Mouse (Mus musculus) neural tube, embryonic 14.5 days (tissue): ENCODE results near the gene Eif1b. TPM values are rescaled to one million over a fixed set of nuclear protein-coding genes. Genes with fewer than 3 reads are reported as not detected.
A peak's percentile ranks its signal among the peaks of the same experiment; 100 is the strongest.
"Not testable (repeated sequence)": the region's sequence is repeated elsewhere in the genome, so short reads cannot be mapped to it uniquely, and the experiment has no call there.

Source experiments
- ATAC-seq: fragments of 200-750 bp; cut with Nextera tagmentation; 2 replicates; pipeline ENCODE4 v1.8.0; 2017; ENCODE audit warnings: low read depth, mild to moderate bottlenecking, moderate TSS enrichment, moderate library complexity
- H3K27ac ChIP-seq: fragments of 300-500 bp; sonication (generic); 2 replicates; pipeline ENCODE4 v1.5.1; 2014; ENCODE audit warnings: low read depth, mild to moderate bottlenecking, control low read depth, low read length, moderate library complexity, mixed read lengths
- H3K27me3 ChIP-seq: fragments of 300-500 bp; sonication (generic); 2 replicates; pipeline ENCODE4 v1.6.1; 2014; ENCODE audit warnings: low read length; ENCODE audit not compliant: control insufficient read depth, insufficient read depth
- H3K36me3 ChIP-seq: fragments of 300-500 bp; sonication (generic); 2 replicates; pipeline ENCODE4 v1.6.1; 2014; ENCODE audit warnings: low read length, mixed read lengths; ENCODE audit not compliant: control insufficient read depth, insufficient read depth
- H3K4me1 ChIP-seq: fragments of 300-500 bp; sonication (generic); 2 replicates; pipeline ENCODE4 v1.6.1; 2014; ENCODE audit warnings: low read length; ENCODE audit not compliant: control insufficient read depth, insufficient read depth
- H3K4me2 ChIP-seq: fragments of 300-500 bp; sonication (generic); 2 replicates; pipeline ENCODE4 v1.6.1; 2014; ENCODE audit warnings: mild to moderate bottlenecking, low read depth, low read length, control low read depth
- H3K4me3 ChIP-seq: fragments of 300-500 bp; sonication (generic); 2 replicates; pipeline ENCODE4 v1.5.1; 2014; ENCODE audit warnings: low read depth, low read length, control low read depth, mixed read lengths
- H3K9ac ChIP-seq: fragments of 300-500 bp; sonication (generic); replicated peaks from 2 replicates; pipeline ENCODE4 v1.6.1; 2014; ENCODE audit warnings: low read depth, mild to moderate bottlenecking, control low read depth, low read length, mixed read lengths
- H3K9me3 ChIP-seq: fragments of 300-500 bp; sonication (generic); 2 replicates; pipeline ENCODE4 v1.6.1; 2016; ENCODE audit warnings: low read length; ENCODE audit not compliant: control insufficient read depth
- WGBS: fragments of 180-500 bp; shearing (Covaris S2); extraction: QIAGEN DNeasy Blood & Tissue Kit; methylation state at CpG from one replicate; pipeline ENCODE4 v1.1.7; 2014; 5-methylcytosine and 5-hydroxymethylcytosine counted together
- polyA plus RNA-seq: library from polyadenylated mRNA; unstranded; fragments of >200 nt; fragmentation: Nextera tagmentation; extraction: Ambion mirVana; gene quantifications from 2 replicates; pipeline ENCODE4 v1.2.1, GENCODE M21; 2014

The Eif1b gene
- polyA plus RNA-seq, 1 experiment from 2014 or later: 343 TPM

- no peak overlapping the region for H3K4me2 ChIP-seq
- no peaks in the 10 kb centered on the region for H3K9me3 ChIP-seq
- no peak overlapping the region for H3K4me3 ChIP-seq
- 83% methylated on average over 6 of the region's 6 CpGs for whole genome bisulfite sequencing
- no peak overlapping the region for H3K27ac ChIP-seq
- no peaks in the 10 kb centered on the region for H3K36me3 ChIP-seq
- H3K4me1 ChIP-seq: no peaks in the 10 kb centered on the region
- no peak for ATAC-seq
- H3K27me3 ChIP-seq: no peaks in the 10 kb centered on the region
- no peak overlapping the region for H3K9ac ChIP-seq
These were observed 40.7 kb downstream of the Eif1b start for GRCm38 (mm10) chr9:120532691-120533090.

DNA sequence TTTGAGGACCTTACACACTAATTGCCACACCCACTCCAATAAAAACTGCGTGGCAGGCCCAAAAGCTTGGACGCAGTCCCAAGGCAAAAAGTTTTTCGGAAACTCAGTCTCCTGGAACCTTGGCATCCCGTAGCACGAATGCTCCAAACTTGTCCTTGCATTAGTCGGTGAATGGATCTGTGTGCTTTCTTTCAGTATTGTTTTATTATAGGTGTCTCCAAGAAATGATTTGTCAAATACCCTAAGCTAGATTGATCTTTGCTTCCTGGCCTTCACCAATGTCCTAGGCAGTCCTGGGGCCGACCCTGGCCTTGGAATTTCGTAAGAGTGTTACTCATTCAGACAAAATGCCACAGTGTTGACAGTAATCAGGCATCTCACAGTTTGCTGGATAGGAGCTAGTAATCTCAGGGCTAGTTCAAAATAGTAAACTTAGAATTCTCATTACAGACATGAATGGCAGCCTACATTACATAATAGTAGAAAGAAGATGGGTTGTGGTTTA is 41.5 kb downstream of the Eif1b start:
- H3K9ac ChIP-seq, H3K27ac ChIP-seq, H3K9me3 ChIP-seq, H3K4me2 ChIP-seq, H3K27me3 ChIP-seq, H3K36me3 ChIP-seq, H3K4me1 ChIP-seq, H3K4me3 ChIP-seq, ATAC-seq: not testable (repeated sequence)
- WGBS: 97% methylated on average over 8 of the region's 8 CpGs

DNA sequence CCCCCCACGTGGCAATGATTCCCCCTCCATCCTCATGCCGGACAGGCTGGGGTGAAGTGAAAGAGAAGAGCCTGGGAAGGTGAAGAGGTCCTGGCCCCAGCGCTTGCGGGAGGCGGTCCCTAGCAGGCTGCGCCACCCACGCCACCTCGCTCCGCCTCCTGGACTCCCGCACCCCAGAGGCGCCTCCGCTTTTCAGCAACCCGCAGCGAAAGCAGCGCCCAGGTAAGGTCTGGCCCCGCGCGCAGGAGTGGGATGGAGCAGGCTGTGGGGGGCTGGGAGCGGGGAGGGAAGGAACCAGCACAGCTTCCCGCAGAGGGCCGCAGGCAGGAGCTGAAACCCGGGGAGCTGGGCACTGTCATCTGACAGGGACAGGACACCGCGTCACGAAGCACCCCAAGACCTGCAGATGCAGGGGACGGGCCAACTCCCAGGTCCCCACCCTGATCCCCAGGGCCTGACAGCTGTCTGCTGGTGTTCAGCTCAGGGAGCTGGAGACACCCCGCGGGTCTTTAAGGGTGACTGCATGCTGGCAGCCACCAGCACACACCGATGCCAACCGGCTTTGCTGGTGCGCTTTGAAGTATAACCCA is 47.7 kb downstream of the Eif1b start, which contains the start of gene Entpd3:
TSS of gene Entpd3 (plus strand) at position 157 of the 590 bp plus-strand sequence.
- Histone ChIP-seq H3K4me3 (peak within 1 kb of the TSS; percentile 38), H3K36me3 (no peaks in the 10 kb centered on the region), H3K4me1 (no peaks in the 10 kb centered on the region; the same call in 1 of the 2 replicates), H3K27ac (no peak within 1 kb of the TSS), H3K27me3 (peaks cover 7% of the 10 kb centered on the region), H3K9me3 (no peaks in the 10 kb centered on the region), H3K9ac (peak within 1 kb of the TSS; percentile 54), H3K4me2 (peak within 1 kb of the TSS; percentile 53)
- peak; percentile 14; the same call in 1 of the 2 replicates for ATAC-seq
- WGBS: 2% methylated on average over 31 of the region's 31 CpGs

DNA sequence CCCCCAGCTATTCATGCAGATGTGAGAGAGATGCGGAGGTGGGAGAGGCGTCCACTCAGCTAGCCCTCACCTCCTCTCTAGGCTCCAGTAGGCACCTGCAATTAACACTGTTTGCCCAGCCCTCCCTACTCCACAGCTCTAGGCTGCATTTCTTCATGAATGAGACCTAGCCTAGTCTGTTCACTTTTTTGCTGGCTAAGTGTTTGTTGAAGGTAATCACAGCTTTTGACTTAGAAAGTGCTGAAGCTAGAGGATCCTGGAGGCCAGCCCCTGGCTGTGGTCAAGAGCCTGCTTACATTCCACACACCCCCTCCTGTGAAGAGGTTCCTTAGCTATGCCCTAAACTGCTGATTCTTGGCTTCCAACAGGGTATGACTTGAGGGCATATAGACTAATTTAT is 49.4 kb downstream of the Eif1b start:
- ATAC-seq: no peak
- no peaks in the 10 kb centered on the region for H3K9me3 ChIP-seq
- H3K9ac ChIP-seq: no peak overlapping the region
- H3K27ac ChIP-seq: no peak overlapping the region
- H3K27me3 ChIP-seq: peaks cover 7% of the 10 kb centered on the region
- 80% methylated on average over 2 of the region's 2 CpGs for WGBS
- H3K4me3 ChIP-seq: no peak overlapping the region
- no peak overlapping the region for H3K4me2 ChIP-seq
- no peaks in the 10 kb centered on the region; the same call in 1 of the 2 replicates for H3K4me1 ChIP-seq
- no peaks in the 10 kb centered on the region for H3K36me3 ChIP-seq

DNA sequence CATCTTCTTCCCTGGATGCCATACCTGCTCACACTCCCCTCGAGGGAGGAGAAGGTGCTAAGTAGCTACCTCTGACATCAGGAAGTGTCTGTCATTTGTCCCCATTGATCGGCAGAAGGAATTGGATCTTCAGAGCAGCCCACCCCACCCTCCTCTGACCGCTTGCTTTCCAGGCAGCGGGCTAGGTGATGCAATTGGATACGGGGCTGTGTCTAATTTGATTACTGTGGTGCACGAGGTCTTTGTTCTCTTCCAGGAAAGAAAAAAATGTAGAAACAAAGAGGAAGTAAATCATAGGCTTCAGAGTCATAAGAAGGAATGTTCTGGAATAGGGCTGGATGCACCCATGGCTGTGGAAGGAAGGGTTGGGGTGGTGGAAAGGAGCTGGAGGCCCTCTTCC is 50.2 kb downstream of the Eif1b start:
- WGBS: 19% methylated on average over 6 of the region's 6 CpGs
- Histone ChIP-seq H3K27ac (no peak overlapping the region), H3K36me3 (no peaks in the 10 kb centered on the region), H3K9me3 (no peaks in the 10 kb centered on the region), H3K4me2 (no peak overlapping the region), H3K4me1 (peaks cover under 1% of the 10 kb centered on the region; the same call in 1 of the 2 replicates), H3K27me3 (peaks cover 7% of the 10 kb centered on the region), H3K4me3 (no peak overlapping the region), H3K9ac (no peak overlapping the region)
- no peak for ATAC-seq

Other genes starting within 250 kb of the Eif1b start
- 5.2 and 6.3 TPM in 2 replicates for gene Myrip, start 190.7 kb upstream of the Eif1b start, polyA plus RNA-seq
- gene Entpd3, start 47.6 kb downstream of the Eif1b start, polyA plus RNA-seq: 3.4 and 6.1 TPM in 2 replicates
- 488 and 509 TPM in 2 replicates for gene Rpl14, start 79.2 kb downstream of the Eif1b start, polyA plus RNA-seq